Mouse (Mus musculus) adrenal gland, adult (tissue): ENCODE results near the gene Macrod1.
"Not testable (repeated sequence)": the region's sequence is repeated elsewhere in the genome, so short reads cannot be mapped to it uniquely, and the experiment has no call there.

Experiments used
- DNase-seq, 2 experiments: peaks; one replicate each; pipeline ENCODE4 v3.0.0; 2022 to 2023; ENCODE audit warnings: low spot score in 1 of 2; ENCODE audit not compliant: inconsistent age in 2 of 2

Gene Macrod1

DNA sequence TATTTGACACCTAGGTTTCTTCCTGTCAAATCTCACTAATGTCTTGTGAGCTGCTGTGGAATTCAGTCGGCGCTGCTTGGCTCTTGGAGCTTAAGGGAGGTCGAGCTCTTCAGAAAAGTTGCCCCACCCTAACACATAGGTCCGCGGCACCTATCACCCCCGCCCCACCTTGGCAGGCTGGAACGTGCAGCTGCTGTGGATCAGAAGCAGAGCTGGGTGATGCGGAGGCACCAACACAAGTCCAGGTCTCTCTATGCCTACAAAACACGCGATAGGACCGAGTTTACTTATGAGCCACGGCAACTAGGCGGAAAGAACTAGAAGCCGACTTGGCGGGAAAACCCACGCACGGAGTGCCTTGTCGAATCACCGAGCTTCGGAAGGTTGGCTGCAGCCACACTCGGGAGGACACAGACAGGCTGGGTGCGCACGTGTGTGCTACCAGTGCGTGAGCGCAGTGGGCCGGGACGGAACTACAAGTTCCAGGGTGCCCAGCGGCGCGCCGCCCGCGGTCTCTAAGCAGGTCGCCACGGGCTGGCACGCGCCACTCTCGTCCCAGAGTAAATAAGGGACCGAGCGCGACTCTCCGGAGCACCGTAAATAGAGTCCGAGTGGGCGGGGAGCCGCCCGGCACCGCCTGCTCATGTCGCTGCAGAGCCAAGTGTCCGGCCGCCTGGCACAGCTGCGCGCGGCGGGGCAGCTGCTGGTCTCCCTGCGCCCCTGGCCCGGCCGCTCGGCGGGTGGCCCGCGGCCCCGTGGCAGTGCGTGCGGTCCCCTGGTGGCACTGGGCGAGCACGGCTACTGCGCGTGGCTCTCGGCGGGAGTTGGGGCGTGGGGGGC, at the start of gene Macrod1:
Gene Macrod1 (plus strand): TSS at position 563 of the 840 bp plus-strand sequence.
- DNase-seq: peak; percentile 87 to 95

DNA sequence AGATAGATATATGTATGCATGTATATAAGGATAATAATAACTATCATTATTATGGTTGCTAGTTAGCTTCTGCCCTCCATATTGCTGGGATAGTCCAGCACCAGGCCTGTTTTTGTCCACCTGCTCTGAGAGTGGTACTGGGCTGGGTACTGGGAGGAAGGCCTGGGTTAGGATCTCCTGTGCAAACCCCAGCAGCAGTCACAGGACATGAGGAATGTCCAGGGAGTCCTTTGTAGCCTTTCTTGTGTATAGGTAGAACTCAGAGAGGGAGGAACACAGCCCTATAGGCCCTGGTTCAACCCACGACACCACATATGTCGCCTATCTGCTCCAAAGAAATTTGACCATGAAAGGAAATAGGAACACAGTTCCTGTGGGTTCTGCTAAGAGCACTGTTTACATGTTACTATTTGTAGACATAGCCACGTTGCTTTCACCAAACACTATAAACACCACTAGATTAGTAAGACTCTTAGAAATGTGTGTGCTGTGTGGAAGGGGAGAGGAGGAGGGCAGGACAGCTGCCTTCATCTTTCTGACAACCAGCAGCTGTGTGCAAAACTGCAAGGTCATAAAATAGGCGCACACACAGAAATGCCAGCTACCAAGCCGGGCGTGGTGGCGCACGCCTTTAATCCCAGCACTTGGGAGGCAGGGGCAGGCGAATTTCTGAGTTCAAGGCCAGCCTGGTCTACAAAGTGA, 49.6 kb upstream of the Macrod1 start:
- peak in 1 of 2 experiments; percentile 41 for DNase-seq

DNA sequence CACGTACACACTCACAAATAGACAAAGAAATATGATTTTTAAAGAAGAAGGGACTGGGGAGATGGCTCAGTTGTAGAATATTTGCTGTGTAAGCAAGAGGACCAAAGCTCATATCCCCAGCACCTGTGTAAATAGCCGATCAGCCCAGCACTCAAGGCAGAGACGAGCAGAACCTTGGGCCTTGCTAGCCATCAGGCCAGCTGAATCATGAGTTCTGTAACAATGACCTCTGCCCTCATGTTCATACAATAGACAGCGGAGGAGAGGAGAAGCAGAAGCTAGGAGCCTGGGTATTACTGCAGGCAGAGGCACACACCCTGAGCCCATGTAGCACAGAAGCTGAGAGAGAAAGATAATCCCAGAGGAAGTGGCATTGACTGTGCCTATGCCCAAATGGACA, 44.2 kb upstream of the Macrod1 start:
- no peak for DNase-seq

DNA sequence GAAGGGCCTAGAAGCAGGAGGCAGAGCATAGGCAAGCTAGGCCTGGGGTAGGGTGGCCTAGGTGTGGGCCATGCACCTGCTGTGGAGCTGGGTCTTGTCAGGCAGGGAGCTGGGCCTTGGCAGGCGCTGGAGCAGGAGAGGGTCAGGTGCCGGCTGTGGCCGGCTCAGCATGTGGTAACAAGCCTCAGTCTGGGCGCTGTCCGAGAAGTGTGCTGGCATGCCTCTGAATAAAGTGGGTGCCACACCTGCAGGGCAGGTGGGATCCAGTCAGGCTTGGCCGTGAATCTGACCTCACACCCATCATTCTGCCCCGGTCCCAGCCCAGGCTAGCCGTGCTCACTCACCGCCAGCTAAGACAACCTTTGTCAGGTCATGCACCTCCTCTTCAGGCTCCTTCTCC, 42.6 kb upstream of the Macrod1 start:
- no peak for DNase-seq

DNA sequence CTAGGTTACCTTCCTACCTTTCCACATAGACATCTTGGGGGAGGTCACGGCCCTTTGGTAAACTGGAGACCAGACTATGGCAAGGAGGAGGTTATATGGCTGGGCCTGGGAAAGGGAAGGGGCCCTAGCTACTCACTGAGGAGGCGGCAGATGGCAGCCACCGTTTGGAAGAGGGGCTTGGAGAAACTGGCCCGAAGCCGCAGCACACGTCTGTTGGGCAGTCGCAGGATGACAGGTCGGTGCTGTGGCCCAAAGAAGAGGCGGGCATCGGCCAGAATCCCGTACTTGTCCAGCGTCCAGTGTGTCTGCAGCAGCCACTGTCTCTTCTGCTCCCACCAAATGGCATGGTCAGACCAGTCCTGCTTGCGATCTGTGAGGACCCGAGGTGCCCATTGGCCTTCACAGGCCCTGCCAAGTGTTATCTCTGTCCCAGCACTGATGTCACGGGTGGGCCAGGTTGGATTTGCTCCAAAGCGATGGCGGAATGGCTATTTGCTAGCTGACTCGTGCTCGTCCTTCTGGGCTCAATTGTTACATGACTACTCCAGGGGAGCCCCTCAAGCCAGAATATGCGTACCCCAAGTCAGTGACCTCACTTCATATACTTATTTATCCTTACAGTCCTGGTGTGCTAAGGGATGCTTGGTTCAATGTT, 42.0 kb upstream of the Macrod1 start:
- DNase-seq: no peak

DNA sequence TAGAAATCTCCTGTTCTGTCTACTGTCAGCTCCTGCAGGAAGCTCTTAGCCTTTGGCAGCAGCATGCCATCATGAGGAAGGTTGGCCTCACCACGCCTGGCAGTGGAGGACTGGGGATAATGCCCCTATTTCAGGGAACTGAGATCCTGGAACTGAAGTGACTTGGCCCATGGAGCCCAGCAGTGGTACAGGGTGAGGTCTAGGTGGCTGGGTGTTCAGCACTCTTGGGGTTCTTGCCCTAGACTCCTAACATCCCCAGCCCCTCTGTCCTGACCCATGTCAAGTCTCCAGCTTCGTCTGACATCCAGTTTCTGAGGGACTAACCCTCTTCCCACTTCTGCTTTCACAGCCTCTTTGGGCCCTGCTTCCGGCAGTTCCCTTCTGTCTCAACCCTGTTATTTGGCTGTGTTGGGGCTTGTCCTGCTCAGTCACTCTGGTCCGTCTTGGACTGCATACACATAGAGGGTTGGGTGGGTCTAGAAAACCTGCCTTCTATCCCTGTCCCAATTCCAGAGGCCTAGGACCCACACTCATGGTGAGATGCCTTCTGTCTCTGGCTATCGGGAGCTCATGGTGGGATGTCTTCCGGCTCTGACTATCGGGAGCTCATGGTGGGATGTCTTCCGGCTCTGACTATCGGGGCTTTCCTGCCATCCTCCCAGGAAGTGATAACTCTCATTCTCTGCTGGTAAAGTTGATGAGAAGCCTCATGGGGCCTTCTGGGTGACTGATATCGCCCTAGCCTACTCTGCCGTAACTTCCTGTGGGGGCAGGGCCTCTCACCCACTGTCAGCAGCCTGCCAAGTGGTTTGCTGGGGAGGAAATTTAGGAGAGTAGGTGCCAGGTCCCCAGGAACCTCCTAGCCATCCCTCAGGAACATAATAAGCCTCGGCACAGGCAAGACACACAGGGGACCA, 38.8 kb upstream of the Macrod1 start:
- DNase-seq: peak in 1 of 2 experiments; percentile 50

DNA sequence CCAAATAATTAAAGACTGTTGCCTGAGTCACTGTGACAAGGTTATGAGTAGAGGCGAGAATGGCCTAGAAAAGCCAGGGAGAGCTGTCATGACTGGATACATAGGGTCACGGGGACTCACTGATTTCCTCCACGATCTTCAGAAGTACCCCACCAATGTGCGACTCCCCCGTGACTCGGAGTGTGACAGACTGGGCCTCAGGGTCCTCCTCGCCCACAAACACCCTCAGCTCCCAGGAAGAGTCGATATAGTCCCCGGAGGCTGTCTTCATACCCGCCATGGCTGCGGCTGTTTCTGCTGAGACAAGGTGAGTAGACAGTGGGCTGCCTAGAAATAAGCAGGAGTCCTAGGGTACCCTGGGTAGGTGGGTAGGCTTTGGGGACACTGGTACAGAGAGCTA, 38.1 kb upstream of the Macrod1 start:
- peak in 1 of 2 experiments; percentile 56 for DNase-seq

DNA sequence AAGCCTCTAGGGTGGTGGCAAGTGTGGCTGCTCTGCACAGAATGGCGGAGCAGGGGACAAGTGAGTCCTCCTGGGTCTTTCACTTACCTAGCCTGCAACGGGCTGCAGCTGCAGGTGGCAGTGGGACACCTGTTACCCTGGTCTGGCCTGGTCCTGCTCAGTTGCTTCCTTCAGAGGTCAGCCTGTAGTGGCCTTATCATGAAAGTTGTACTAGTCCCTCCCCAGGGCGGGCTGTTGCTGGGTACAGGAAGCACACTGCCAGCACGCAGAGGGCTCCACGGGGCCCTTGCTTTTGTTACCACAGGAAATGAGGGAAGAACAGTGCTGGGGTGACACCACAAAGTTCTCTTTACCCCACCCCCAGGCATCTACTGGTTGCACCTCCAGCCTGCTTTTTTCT, 37.4 kb upstream of the Macrod1 start, which contains the start of gene Fermt3:
Gene Fermt3 (minus strand): TSS at position 279 of the 400 bp plus-strand sequence.
- peak; percentile 49 to 69 for DNase-seq

DNA sequence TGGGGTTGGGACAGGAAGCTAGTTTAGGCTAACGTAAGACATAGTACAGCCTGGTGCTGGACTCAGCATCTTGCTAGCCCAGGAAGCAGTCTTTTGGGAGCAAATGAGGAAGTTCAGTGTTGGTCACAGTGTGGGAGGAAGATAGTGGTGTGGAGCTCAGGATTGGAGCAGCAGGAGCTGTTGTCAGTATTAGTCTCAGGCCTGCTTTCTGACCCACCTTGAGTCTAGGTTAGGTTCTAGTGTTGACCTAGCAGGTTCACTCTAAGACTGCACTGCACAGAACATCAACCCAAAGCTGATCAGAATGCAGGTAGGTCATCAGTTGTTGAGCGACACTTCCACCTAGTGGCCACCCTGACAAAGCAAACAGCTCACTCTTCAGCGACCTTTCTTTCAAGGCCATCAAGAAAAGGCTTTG, 36.4 kb upstream of the Macrod1 start:
- peak; percentile 80 to 90 for DNase-seq

DNA sequence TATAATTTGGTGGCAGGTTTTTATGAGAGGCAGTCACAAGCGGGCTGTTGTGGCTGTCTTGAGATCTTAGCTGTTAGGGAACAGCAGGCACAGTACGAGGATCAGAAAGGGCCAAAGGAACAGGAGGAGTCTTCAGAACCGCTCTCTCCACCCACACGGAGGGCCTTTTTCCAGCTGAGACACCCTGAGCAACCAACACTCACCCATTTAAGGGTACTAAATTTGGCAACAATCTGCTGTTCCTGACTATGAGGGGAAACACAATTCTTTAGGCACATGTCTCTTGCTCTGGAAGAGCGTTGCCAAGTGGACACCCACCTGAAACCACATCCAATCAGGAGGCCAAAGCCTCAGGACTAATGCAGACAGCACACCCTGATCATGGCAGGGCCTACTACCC, 27.1 kb upstream of the Macrod1 start:
- DNase-seq: no peak

DNA sequence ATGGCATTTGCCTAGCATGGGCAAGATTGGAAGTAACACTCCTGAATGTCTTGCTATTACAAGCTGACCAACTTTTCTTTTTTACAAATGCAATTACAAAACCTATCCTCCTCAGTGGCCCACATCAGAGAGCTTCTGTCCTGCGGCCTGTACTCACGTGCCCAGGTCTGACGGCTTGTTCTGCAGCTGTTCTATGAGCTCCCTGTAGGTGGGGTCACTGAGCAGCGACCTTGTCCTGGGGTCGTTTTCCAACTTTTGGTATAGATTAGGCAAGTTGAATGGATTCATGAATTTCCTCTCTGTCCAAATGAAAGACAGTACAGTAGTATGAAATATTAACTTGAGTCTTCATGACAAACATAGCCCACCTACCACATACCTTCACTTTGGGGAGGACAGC, 22.6 kb upstream of the Macrod1 start:
- DNase-seq: no peak

DNA sequence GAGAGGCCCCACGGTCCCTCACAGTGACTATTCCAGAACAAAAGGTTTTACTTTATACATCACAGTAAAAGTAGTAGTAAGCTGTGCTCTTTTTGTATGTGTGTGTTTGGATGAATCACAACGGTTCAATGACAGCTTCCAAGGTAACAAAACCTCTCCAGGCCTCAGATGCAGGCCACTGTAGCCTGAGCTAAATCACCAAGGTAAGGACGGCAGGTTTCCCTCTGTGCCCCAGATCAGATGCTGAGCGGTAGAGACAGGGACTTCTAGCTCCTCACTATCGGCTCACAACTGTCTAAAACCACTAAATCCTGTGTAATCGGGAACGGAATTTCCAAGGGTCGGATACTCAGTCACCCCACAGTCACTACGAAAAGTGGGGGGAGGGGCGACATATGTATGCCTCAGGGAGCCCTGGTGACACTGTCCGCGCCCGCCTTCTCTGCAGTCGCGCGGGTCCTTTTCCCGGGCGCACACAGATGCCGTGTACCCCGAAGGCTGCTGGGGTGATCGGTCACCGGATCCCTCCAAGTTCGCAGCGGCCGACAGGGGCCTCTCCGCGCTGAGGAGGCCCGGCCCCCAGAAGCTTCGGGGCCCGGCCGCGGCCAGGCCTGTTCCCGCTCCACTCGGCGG, 17.4 kb upstream of the Macrod1 start:
- DNase-seq: peak; percentile 75 to 89

DNA sequence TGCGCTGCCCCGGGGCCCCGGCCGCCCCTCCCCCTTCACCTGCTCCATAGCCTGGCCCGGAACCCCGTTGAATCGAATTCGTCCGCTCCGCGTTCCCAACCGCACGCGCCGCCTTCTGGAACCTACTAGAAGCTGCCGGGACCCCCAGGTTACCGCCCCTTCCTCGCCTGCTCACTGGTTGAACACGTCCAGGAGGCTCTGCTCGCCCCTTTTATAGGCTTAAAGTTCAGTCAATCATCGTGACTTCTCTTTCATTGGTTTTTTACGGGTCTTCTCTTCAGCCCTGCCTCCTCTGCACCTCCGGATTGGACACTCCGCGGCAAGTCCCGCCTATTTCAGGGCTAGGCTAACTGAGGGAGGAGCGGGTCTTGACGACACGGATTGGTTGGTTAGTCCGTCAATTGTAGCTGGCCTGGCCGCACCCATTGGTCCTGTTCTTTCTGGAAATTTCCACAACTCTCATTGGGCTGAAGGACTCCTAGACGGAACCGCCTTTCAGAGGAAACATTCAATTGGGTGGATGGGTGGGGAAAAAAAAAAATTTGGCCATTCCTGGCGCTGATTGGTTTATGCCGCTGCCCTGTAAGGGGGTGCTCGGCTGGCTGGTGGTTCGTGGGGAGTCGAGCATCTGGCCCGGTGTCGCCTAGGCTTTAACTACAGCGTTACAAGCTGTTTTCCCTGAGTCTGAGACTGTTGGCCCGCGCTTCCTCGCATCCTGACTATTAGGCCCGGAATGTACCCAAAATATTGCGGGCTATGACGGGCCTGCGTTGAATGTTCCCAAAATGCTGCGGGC, 16.6 kb upstream of the Macrod1 start, which contains the start of gene Stip1:
Gene Stip1 (minus strand): TSS at position 127 of the 796 bp plus-strand sequence.
- DNase-seq: peak; percentile 100

DNA sequence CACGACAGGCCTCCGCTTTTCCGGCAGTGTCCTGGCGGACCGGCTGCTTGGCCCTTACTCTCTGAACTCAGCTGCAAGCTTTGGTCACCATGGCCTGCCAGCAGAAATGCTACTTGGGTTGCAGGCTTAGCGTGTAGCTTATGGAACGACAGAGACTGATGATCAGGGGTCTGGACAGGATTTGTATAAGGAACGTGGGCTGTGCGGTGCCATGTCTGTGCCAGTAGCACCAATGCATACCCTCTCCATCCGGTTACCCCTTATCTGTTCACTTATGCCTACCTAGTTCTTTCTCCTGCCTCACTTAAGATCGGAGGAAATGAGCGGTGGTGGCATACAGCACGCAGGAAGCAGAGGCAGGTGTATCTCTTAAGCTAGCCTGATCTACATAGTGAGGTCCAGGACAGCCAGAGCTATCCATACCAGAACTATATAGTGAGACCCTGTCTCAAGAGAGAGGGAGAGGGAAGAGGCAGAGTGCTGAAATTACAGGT, 15.9 kb upstream of the Macrod1 start:
- DNase-seq: no peak

DNA sequence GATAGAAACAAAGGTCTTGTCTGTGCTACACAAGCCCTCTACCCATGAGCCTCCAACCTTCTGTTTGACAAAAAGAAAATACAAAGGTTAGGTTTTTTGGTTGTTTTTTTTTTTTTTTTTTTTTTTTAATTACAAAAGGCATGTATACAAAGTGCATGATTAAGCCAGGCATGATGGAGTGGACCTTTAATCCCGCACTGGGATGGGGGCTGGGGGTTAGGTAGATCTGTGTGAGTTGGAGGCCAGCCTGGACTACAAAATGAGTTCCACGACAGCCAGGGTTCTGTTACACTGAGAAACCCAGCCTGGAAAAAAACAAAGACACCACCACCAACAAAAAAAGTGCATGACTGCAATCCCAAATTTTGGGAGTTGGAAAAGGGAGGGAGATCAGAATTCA, 15.4 kb upstream of the Macrod1 start:
- DNase-seq: no peak

DNA sequence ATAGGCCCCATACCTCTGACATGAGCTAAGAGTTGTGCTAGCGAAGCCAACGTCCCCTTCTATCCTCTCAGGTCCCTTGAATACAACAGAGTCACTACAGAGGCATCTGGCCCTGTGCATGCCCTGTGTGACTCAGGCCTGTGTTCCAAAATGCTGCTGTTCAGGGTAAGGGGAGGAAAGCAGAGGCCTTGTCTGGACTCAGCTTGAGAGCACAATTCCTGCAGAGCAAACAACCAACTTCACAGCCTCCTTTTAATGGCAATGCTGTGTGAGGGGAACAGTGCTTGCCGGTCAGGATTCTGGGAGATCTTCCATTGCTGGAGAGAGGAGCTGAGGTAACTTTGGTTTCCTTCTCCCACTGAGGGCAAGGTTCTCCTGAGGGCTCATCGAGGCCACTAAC, 12.3 kb upstream of the Macrod1 start:
- peak in 1 of 2 experiments; percentile 57 for DNase-seq

DNA sequence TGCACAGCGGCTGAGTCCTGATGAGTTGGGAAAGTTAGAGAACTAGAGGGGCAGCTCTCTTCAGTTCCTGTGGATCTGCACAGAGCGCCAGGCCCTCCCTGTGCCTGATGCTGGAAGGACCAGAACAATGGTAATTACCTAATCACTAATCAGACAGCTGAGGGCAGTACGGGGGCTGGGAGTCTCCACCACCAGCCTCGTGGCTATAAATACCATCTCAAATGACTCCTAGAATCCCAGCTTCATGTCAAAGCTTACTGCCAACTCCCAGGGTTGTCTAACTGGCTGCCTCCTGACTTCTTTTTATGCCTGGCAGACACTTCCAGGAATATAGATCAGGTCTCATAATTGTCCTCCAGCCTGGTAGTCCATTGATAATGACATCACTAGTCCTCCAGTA, 11.9 kb upstream of the Macrod1 start:
- no peak for DNase-seq

DNA sequence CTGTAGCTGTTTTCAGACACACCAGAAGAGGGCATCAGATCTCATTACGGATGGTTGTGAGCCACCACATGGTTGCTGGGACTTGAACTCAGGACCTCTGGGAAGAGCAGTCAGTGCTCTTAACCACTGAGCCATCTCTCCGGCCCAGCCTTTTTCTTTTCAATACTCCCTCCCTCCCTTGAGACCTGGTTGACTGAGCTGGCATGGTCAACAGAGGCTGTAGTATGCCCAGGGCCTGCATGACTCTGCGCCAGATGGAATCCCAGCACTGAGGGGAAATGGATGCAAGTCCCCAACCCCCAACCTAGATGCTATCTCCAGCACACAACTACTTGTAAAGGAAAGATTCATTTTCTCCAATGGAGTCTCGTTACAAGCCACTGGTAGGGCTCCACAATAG, 3.2 kb upstream of the Macrod1 start:
- not testable (repeated sequence) for DNase-seq

DNA sequence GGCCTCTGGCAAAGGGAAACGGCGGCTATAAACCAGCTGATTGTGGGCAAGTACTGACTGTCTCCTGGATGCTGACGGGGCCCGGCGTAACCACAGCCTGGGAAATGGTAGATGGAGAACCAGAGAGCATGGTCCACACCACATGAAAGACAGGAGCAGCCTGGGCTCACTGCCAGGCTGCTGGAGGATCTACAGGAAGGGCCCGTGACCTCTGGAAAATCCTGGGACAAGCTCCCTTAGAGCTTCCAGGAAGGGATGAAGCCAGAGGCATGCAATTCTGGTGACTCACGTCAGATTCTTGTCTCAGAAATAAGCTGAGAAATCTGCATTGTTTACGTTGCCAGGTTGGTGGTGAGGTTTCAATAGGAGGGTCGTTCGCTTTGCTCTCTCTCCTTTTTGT, 1.8 kb upstream of the Macrod1 start:
- DNase-seq: peak; percentile 54 to 68
